Mouse (Mus musculus) C2C12 (cell line): Measurements from ENCODE around the gene Banp.

Experiments used
- CTCF ChIP-seq: IDR thresholded peaks from one replicate; pipeline ENCODE4 v1.5.1; 2011; ENCODE audit not compliant: control insufficient read depth, insufficient read depth, insufficient read length
- MYOD1 ChIP-seq: IDR thresholded peaks from one replicate; pipeline ENCODE4 v1.6.1; 2011; ENCODE audit warnings: low read depth; ENCODE audit not compliant: control insufficient read depth, insufficient read length
- USF1 ChIP-seq: IDR thresholded peaks from one replicate; pipeline ENCODE4 v1.6.1; 2011; ENCODE audit warnings: low read depth, mild to moderate bottlenecking, control low read depth, moderate library complexity

GRCm38 (mm10) chr8:121919731-121920130 is 29.8 kb upstream of the Banp start:
- TF ChIP-seq CTCF: no peak
- no peak for TF ChIP-seq MYOD1
- TF ChIP-seq USF1: no peak
